In the genomic region with DNA sequence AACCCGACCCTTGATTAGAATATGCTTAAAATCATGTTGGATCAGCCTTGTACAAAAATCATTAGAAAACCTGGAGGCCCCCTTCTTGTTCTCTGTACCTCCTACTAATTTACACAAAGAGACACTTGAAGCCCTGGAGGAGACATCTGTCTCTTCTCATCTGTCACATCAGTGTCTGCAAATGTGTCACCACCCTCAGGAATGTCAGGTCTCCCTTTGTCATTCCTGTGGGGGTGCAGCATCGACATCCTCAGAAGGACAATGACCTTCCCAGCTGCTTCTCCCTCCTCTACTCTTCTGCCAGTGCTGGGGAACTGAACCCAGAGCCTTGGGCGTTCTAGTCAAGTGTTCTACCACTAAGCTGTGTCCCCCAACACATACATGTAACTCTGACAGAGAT, we compare ENCODE assay signal across 26 mouse cellular contexts.
"Had no signal": no experiment of that assay in that cellular context is flagged by ENCODE, and none has a peak within 500 bp of the region (broad histone marks: within the 10 kb centered on the region; RNA-seq: fewer than 3 reads in every experiment).

No protein-coding gene starts in this region.

- H3K9me3 ChIP-seq: heart, embryonic 10.5 days; heart, embryonic 12.5 days; hindbrain, embryonic 10.5 days; hindbrain, embryonic 12.5 days; hindbrain, embryonic 15.5 days; limb, embryonic 10.5 days; limb, embryonic 12.5 days; liver, embryonic 13.5 days had no signal

- H3K4me3 ChIP-seq: gastrocnemius, adult 2 months; heart, embryonic 10.5 days; heart, embryonic 12.5 days; hindbrain, embryonic 10.5 days; hindbrain, embryonic 12.5 days; hindbrain, embryonic 15.5 days; kidney, embryonic 15.5 days; limb, embryonic 10.5 days; limb, embryonic 12.5 days; liver, embryonic 13.5 days had no signal

- H3K4me1 ChIP-seq: hindbrain, embryonic 12.5 days; hindbrain, embryonic 15.5 days; kidney, embryonic 15.5 days; limb, embryonic 10.5 days; limb, embryonic 12.5 days; liver, embryonic 13.5 days had no signal

- H3K9ac ChIP-seq: heart, embryonic 12.5 days; hindbrain, embryonic 12.5 days; hindbrain, embryonic 15.5 days; kidney, embryonic 15.5 days; limb, embryonic 12.5 days; liver, embryonic 13.5 days had no signal

- H3K4me2 ChIP-seq: heart, embryonic 12.5 days; hindbrain, embryonic 12.5 days; hindbrain, embryonic 15.5 days; kidney, embryonic 15.5 days; limb, embryonic 12.5 days; liver, embryonic 11.5 days; liver, embryonic 13.5 days had no signal

- H3K27ac ChIP-seq: gastrocnemius, adult 2 months; heart, embryonic 10.5 days; hindbrain, embryonic 10.5 days; hindbrain, embryonic 12.5 days; hindbrain, embryonic 15.5 days; hindbrain, postnatal 0 days; kidney, embryonic 15.5 days; kidney, postnatal 0 days; limb, embryonic 10.5 days; limb, embryonic 12.5 days; liver, embryonic 13.5 days had no signal

- DNase-seq: gastrocnemius, adult 2 months; gastrocnemius, postnatal 14 days; heart, adult 18-20 months; heart, postnatal 10 days; heart, postnatal 4 days; kidney, adult 11 months; kidney, adult 2 months; kidney, adult 9 months; kidney, postnatal 14 days; kidney, postnatal 36 days; layer of hippocampus, adult 9-11 months; layer of hippocampus, postnatal 36 days; liver; liver, embryonic 13.5 days had no signal

- ATAC-seq: hindbrain, postnatal 0 days; intestine, embryonic 16.5 days had no signal

- H3K36me3 ChIP-seq: heart, embryonic 10.5 days; heart, embryonic 12.5 days; hindbrain, embryonic 15.5 days; kidney, embryonic 15.5 days; limb, embryonic 10.5 days; limb, embryonic 12.5 days; liver, embryonic 13.5 days had no signal

- H3K27me3 ChIP-seq: hindbrain, embryonic 12.5 days; hindbrain, embryonic 15.5 days; kidney, embryonic 15.5 days; limb, embryonic 12.5 days; liver, embryonic 13.5 days had no signal
